Mouse (Mus musculus): ENCODE data around the gene Nos1ap.

Nos1ap gene

DNA sequence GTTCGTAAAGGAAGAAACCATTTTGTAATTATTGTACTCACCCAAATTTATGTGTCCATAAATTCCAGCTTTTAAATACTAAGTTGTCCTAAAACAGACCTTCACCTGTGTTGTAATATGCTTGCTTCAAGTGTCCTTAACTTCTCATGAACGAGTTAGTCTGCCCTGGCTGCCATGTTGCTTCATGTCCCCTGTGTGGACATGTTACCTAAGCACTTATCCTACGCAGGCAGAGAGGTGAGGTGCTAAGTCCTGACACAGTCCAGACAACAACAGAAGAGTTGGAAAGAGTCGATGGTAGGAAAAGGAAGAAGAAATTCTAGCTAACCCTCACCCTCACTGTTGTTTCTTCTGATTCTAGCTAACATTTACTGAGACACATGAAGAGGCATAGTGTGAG lies 43.4 kb downstream of the Nos1ap start:
- no peak for DNase-seq (ENCODE audit: low read depth)

DNA sequence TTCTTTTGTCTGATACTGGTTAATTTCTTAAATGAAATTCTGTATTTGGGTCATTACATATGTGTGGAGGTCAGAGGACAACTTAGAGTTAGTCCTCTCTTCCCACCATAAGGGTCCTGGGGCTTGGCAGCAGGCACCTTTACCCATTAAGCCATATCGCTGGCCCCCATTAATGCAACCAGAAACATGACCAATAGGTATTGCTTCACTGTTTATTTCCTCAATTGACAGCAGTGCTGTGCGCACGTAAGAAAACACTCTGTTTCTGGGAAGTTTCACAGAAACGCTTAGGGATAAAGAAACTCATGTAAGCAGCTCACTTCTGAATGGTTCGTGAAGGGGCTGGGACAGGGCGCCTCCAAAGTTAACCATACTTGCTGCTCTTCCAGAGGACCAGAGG lies 44.4 kb downstream of the Nos1ap start:
- DNase-seq (ENCODE audit: low read depth), result no peak

DNA sequence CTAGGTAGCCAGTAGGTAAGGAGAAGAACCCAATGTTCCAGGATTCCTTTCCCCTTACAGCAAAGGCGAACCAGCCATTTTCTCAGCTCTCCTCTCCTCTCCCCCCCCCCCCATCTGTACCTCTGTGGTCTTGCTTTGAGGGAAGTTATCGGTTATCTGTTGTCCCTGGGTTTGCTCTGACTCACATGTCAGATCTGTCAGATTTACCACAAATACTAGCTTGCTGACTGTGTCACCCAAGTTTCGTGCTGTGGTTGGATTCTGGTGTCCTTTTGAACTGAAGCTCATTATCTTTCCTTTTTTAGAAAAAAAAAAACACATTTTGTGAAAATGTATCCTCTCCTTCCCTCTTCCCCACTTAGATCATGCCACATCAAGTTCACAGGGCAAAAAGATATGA lies 50.2 kb downstream of the Nos1ap start:
- no peak for DNase-seq (ENCODE audit: low read depth)

DNA sequence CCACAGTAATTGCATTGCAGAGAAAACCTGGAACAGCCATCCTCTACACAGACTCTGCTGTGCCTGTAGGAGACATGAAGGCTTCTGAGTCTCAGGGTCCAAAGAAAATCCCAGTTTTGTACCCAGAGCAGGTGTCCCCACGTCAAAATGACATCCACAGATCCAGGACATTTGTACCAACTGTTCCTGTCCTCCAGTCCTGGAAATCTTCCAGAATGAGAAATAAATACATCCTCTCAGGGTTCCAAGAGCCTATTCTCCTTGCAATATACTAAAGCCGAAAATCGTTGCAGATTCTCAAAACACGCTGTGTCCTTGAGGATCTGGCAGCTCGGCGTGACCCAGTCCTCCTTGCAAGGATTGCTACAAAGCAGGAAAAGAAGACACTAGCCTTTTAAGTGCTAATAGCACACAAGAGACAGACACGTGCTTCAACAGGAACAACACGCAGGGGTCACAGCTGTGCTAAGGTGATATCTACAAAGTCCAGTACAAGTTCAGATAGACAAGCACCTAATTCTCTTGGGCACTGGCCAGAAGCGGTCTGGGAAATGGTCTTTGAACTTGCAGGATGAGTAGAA lies 51.1 kb downstream of the Nos1ap start:
- no peak for DNase-seq (ENCODE audit: low read depth)

DNA sequence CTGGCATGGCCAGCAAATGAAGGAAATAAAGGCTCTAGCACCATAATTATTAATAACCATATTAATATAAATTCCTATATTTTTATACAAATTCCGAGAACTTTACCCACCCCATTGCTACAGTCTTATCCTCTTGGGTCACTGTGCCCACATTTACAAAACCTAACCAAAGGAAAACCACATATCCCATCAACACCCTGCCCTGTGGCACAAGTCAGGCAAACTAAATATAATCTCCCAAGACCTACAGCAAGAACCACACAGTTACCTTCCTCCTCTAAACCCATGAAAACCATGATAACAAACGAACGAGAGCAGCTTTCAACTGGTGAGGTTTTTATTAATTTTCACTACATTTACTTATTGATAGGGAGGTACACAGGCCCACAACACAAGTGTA lies 53.3 kb downstream of the Nos1ap start:
- no peak for DNase-seq (ENCODE audit: low read depth)

DNA sequence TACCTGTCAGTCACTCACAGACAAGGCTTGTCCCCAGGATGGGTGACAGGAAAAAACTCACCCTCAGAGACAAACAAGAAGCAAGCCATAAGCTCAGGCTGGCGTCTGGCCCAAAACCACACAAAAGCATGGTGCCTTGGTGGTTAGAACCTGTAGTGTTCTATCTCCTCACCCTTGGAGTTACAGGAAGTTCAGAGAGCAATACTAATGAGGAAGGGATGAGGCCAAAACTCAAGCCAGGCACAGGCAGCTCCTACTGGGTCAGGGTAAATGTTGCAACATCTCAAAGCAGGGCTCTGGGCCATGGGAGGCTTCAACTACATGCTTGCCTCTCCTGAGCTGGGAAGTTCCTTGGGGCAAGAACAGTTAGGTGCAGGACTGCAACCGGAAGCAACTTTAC lies 54.4 kb downstream of the Nos1ap start:
- DNase-seq (ENCODE audit: low read depth), result no peak

DNA sequence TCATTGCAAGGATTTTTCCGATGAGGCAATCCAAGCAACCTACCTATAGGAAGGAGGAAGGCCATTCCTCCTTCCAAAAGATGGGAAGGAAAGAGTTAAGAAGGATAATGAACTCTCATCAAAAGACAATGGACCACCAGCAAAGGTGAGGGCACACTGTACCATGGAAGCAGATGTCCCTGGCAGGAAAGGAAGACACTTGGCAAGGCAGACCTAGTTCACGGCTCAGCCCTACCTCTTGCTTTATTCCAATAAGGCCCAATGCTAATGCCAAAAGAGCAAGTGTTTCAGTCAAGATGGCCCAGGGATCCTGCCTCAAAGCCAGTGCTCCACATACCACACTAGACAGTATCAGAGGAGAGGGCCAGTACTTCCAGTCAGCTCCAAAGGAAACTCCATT lies 58.4 kb downstream of the Nos1ap start:
- DNase-seq (ENCODE audit: low read depth), result no peak

DNA sequence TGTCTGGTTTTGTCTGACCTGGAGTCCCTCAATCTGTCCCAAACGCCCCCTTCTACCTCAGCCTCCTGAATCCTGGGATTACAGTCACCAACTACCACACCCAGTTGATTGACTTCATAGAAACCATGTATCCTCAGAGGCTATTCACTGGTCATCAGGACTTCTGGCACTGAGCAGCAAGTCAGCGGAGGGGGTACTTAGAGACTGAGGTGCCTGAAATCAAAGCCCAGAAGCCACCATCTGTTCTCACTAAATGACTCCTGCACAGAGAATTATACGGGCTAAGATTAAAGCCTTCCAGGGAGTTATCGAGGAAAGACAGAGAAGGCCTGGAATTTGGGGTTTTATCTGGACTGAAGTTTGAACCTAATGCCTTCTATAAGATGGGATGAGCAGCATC lies 59.2 kb downstream of the Nos1ap start:
- no peak for DNase-seq (ENCODE audit: low read depth)

DNA sequence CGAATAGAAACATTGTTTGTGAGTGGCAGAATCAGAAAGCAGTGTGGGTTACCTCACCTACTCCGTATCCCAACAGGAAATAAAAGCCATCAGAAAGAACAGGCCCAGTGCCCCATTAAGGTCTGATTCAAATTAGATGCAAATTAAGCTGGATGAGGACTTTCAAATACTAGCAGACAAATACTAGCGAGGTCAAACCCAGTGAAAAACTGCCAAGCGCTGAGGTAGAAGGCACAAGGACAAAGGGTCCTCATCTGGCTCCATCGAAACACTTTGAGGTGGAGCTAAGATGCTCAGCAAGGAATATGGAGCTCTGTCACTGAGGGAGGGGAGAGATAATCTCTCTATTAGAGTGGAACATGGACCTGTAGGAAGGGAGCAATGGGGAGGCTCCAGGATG lies 66.8 kb downstream of the Nos1ap start:
- DNase-seq (ENCODE audit: low read depth), result no peak

DNA sequence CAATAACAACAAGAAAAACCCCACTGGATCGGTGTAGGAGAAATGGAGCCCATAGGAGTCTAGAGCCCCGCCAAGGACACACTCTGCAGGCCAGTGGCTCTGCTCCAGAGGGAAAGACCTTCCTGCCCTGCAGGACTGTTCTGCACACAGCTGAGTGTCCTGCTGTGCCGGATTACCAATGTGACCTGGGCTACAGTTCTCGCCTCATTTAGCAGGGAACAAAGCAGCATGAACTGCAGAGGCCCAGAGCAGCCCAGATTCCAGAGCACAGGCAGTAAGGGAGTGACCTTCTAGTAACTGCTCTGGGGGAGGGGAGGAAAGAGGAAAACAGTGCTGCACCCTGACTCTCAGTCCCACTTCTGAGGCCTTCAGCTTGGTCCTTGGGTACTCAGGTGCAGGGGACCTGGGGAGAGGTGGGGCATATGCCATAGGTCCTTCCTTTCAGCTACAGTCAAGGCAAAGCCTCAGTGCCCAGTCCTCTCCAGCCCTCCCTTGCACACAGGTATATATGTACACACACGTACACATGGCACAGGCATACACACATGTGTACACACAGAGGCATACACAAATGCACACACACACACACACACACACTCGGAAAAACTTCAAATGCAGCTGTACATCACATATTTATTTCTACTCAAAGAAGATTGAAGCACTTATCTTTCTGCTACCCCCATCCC lies 68.0 kb downstream of the Nos1ap start:
- no peak for DNase-seq (ENCODE audit: low read depth)

DNA sequence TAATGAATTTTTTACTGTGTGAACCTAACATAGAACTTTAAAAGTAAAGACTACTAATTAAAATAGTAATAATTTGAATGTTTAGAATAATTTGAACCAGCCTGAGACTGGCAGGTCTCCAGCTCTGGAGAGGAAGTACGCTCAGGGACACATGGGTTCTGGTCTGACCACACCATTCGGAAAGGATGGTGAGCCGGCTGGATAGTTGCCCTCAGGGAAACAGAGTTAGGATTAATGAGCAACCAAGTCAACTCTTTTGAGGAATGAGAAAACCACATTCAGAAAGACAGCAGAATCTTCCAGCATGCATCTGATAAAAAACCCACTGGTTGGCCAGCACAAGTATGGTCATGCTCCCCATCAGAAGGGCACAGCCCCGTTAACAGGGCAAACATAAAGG lies 69.5 kb downstream of the Nos1ap start:
- no peak for DNase-seq (ENCODE audit: low read depth)

DNA sequence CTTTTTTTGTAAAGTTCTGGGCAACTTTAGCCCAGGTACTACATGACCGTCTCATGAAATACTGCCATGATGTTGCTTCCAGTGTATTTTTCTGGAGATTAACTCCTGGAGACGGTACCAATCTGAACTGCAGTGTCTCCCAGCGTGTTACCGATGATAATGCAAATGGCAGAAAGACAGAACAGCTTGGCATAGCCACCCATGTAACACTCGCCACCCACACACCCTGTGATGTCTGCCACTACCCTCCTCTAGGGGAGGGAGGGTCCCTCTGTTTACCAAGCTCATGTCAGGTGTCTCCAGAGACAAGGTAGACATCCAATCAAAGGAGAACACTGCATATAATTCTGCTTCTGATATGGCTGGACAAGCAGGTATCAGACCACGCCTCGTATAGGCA lies 70.0 kb downstream of the Nos1ap start:
- DNase-seq (ENCODE audit: low read depth), result no peak

DNA sequence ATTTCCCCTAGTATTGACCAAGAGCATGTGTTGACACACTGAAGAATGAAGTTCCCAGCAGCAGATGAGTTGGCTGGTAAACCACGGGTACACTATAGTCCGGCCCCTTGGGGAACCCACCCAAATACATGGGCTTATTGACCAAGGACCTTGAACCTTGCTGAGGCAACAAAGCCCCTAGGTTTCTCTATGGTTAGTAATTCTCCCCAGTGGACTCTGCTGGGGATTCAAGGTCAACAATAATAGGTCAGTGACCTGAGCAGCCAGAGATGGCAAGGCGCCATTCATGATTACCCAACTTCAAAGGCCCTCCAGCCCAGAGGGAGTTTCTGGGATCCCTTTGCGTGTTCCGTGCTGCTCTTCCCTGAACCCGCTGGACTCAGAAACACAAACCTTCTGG lies 73.5 kb downstream of the Nos1ap start:
- DNase-seq (ENCODE audit: low read depth), result no peak

DNA sequence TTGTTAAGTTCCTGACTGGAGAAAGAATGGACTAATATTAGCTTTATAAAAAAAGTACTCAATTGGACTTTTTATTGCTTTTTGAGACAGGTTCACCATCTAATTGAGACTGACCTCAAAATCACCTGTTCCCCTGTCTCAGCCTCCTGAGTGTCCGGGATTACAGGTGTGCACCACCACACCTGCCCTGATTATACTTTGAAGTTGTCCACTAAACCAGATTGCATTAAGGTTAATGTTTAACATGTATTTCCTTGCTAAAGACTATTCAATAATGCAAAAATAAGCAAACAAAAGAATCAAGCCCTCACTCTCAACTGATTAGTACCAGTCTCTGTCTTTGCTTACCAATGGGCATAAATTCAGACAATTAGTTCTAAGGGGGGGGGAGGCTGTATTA lies 74.2 kb downstream of the Nos1ap start:
- no peak for DNase-seq (ENCODE audit: low read depth)

DNA sequence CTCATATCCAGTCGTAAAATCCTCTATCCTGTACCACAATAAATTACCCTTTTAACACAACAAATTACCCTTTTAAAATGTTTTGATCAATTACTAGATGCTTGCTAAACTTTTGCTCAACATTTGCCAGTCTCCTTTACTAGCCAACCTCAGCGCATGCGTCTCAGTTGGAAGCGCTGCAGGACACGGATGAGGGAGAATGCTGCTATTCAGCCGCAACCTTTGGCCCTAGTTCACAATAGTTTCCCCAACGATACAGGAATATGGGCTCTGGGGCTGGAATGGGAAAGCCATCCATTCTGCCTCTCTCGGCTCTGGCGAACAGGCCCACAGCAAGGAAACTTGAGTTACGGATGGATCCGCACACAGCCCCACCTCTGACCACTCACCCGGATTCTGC lies 75.4 kb downstream of the Nos1ap start:
- DNase-seq (ENCODE audit: low read depth), result no peak

DNA sequence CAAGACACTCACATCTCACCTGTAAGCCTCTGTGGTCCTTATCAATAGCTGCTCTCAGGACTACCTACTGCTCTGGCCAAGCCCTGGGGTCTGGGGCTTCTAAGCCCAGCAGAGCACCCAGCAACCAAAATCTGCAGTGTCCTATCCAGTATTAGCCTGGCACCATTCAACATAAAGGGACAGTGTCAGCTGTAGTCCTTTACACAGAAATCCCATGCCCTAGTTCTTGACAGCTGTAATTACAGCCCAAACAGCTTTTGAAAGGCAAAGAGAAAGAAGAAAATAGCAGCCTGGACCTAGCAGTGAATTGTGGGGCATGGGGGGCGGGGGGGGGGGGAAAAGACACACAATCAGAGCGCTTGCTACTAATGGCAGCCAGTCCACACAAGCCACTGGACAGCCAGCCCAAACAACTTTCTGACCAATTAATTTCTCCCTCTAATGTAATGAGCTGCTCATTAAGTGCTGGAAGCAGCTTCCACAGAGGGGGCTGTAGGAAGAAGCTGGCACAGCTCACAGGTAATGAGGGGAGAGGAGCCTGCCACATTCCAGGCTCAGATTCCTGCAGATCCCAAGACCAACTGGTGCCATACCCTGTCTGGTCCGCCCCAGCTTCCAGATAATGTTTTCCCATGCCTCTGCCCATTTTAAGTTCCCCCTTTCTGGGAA lies 77.1 kb downstream of the Nos1ap start:
- no peak for DNase-seq (ENCODE audit: low read depth)

DNA sequence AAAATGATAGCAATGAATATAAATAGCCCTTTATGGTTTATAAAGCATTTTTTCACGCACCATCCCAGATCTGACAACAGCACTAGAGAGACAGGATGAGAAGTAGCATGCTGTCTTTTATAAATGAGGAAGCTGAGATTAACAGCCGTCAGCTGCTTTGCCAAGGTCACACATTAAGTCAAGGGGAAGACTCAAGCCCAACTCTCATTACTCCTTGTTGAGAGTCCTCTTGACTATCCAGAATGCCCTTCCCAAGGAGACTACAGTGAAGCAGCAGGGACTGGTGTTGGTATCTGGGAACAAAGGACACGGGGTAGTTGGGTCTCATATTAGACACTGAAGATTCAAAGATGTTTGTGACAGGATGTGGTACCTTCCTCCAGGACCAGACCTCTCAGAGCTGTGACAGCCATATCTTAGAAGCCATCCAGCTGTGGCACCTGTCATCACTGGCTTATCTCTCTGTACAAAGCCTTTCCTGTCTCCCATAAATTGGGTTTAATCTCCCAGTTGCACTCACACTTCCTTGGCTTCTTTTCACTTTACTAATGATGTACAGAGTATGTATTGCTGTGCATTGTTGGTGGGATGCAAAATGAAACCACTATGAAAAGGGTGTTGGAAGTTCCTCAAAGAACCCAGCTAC lies 78.9 kb downstream of the Nos1ap start:
- DNase-seq (ENCODE audit: low read depth), result no peak

DNA sequence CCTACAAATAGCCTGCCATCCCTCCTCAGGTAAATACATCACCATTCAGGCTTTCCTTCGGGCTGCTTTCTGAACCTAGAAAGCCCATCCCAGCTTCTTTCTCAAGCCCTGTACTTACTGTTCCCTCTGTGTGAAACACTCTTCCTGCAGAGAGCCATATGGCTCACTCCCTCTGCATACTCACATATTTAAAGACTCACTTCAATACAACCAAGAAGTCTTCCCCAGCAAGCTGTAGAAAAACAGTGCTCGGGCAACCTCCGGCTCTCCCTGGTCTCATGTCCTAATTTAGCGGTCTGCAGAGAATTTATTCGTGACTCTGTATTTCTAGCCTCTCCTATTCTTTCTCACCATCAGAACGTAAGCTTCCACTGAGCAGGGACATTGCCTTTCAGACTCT lies 83.4 kb downstream of the Nos1ap start:
- no peak for DNase-seq (ENCODE audit: low read depth)

DNA sequence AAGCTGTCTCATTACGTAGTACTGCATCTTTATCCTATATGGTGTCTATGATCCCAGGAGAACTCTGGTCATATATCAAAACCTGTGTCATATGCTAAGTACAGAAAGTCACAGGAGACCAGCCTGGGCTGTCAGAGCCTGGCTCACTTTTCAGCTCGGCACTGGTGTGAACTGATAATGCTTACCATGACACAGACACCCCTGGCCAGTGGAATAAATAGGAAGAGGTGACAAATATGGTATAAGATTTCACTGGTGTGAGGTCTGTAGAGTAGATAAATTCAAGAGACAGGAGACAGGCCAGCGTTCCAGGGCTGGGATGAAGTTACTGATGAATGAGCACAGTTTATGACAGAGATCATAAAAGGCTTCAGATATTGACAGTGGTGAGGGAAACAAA lies 84.6 kb downstream of the Nos1ap start:
- no peak for DNase-seq (ENCODE audit: low read depth)

DNA sequence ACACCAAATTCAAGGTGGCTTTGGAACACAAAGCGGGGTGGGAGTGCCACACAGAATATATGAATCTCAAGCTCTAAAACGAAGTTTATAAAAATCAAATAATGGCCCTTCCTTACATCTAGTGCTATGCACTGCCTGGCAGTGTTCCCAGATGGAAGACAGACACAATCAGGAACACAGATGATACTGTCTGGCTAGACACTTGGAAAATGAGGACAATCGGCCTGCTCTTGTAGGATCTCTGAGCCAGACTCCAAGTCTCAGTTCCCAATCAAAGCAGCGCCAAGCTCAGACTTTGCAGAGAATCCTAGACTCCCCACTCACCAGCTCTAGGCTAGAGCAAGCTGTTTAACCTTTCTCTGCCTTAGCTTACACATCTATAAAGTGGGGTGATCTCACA lies 85.3 kb downstream of the Nos1ap start:
- DNase-seq (ENCODE audit: low read depth), result no peak

DNA sequence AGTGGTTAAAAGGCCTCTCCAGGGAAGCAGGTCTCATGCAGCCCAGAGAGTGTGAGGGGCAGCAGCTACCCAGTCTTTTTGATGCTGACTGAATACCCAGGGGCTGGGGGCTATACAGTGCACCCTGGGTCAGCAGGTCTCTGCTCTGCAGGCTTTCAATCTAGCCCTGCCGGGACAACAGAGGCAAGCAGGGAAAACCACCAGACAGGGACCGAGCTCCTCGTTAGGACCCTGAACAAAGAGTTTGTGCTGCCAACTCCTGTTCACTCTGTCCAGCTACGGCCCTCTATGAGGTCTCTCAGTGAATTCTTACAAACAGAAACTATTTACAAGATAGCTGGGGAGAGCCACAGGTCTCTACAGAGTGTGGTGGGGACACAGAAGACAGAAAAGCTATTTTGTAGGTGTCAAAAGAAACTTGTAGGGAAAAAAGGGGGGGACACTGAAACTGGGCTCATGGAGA lies 86.4 kb downstream of the Nos1ap start:
- DNase-seq (ENCODE audit: low read depth), result no peak

DNA sequence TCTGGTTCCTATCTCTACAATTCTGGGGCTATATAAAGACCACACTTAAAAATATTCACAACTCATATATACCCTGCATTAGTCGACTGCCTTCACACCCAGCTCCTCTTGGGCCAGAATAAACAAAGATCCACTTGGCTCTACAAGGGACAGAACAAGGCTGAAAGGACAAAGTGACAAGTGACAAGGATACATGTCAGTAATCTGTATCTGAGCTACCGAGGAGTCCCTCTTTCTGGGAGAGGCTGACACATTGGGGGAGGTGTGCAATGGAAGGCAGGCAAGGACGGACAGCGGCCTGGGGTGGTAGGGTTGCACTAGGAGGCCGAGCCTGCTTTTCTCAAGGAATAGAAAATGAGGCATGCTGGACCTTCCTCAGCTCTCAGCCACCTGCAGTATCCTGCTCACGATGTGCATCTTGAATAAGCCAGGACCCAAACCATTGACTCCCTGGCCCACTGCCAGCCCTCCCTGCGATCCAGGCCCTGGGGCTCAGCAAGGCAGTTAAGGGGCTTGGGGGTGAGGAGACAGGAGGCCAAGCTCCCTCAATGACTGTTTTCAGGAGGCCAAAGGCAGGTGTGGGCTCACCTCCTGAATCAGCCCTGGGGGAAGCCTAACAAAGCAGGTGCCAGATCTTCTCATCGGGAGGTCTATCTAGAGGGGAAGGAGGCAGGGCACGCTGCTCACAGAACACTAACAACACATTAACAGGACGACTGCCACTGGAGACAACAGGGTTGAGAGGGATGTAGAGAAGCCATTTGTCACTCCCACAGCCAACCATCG lies 87.0 kb downstream of the Nos1ap start:
- DNase-seq (ENCODE audit: low read depth), result no peak
